Mouse (Mus musculus): ENCODE data around the gene Dyrk1a. TPM values are rescaled to one million over a fixed set of nuclear protein-coding genes. Genes with fewer than 3 reads are reported as not detected.
A peak's percentile ranks its signal among the peaks of the same experiment; 100 is the strongest.

The Dyrk1a gene
- polyA plus RNA-seq, 1 experiment from 2014 or later, result 11.5 TPM

- Histone ChIP-seq H3K4me2 (ENCODE audit: low read length) (no peak overlapping the region), H3K27me3 (replicated peaks; ENCODE audit: control insufficient read depth, insufficient read depth, low read length) (no peaks in the 10 kb centered on the region), H3K36me3 (ENCODE audit: control insufficient read depth, insufficient read depth, low read length) (no peaks in the 10 kb centered on the region), H3K4me3 (ENCODE audit: low read depth, low read length) (no peak overlapping the region), H3K9ac (ENCODE audit: low read length) (no peak overlapping the region), H3K27ac (ENCODE audit: low read depth) (no peak overlapping the region; the same call in 1 of the 2 replicates), H3K9me3 (ENCODE audit: control insufficient read depth, low read length) (no peaks in the 10 kb centered on the region), H3K4me1 (replicated peaks; ENCODE audit: control insufficient read depth, insufficient read depth, low read length) (peaks cover 22% of the 10 kb centered on the region)
- 64% methylated on average over 5 of the region's 5 CpGs for WGBS
- ATAC-seq (replicated peaks; ENCODE audit: low FRiP score, low TSS enrichment, low read depth), result no peak
- no peak for DNase-seq (ENCODE audit: low spot score)
Observed at GRCm38 (mm10) chr16:94627736-94628135, 57.9 kb downstream of the Dyrk1a start.

DNA sequence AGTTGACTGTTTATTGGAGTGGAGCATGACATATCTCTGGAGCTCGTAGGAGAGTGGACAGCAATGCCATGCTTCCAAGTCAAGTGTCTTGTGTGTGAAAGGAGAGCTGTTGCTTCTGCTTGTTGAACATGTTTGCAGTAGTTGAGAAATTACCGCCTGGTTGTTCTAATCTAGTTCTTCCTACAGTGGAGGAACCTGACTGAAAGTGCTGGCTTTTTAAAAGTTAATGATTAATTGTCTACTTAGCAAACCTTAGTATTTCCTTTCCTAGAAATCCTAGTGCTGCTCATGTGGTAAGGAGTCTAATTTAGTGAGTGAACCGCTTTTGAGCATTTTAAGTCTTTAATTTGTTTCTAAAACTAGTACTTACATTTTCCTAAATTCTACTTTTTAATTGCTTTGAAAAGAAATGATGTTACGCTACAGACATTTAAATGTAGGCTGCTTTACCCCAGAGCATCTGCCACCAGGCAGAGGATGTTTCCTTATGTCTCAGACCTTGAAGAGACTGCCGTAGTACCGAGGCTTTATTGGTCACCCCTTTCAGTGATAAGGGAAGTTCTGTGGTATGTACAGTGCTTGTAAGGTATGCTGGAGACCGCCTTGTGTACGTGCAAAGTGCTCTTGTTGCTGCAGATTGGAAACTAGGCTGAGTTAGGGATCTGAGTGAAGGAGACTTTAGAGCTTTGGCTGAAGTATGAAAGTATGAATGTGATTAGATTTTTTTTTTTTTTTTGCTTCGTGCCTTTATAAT is 59.3 kb downstream of the Dyrk1a start:
- no peaks in the 10 kb centered on the region for H3K9me3 ChIP-seq (ENCODE audit: control insufficient read depth, low read length)
- H3K9ac ChIP-seq (ENCODE audit: low read length), result no peak overlapping the region
- H3K36me3 ChIP-seq (ENCODE audit: control insufficient read depth, insufficient read depth, low read length), result no peaks in the 10 kb centered on the region
- H3K4me1 ChIP-seq (replicated peaks; ENCODE audit: control insufficient read depth, insufficient read depth, low read length), result peaks cover 27% of the 10 kb centered on the region
- H3K27ac ChIP-seq (ENCODE audit: low read depth), result no peak overlapping the region
- WGBS, result 66% methylated on average over 9 of the region's 9 CpGs
- H3K4me2 ChIP-seq (ENCODE audit: low read length), result peak overlapping the region; percentile 18; the same call in 1 of the 2 replicates
- DNase-seq (ENCODE audit: low spot score) (no peak), ATAC-seq (replicated peaks; ENCODE audit: low FRiP score, low TSS enrichment, low read depth) (peak; percentile 26; the same call in 1 of the 2 replicates)
- no peaks in the 10 kb centered on the region for H3K27me3 ChIP-seq (replicated peaks; ENCODE audit: control insufficient read depth, insufficient read depth, low read length)
- no peak overlapping the region for H3K4me3 ChIP-seq (ENCODE audit: low read depth, low read length)

GRCm38 (mm10) chr16:94631984-94632383 is 62.2 kb downstream of the Dyrk1a start:
- no peaks in the 10 kb centered on the region for H3K36me3 ChIP-seq (ENCODE audit: control insufficient read depth, insufficient read depth, low read length)
- no peak overlapping the region for H3K9ac ChIP-seq (ENCODE audit: low read length)
- peaks cover 27% of the 10 kb centered on the region for H3K4me1 ChIP-seq (replicated peaks; ENCODE audit: control insufficient read depth, insufficient read depth, low read length)
- H3K4me2 ChIP-seq (ENCODE audit: low read length), result no peak overlapping the region
- no peak for DNase-seq (ENCODE audit: low spot score)
- ATAC-seq (replicated peaks; ENCODE audit: low FRiP score, low TSS enrichment, low read depth), result peak; percentile 52
- H3K4me3 ChIP-seq (ENCODE audit: low read depth, low read length), result no peak overlapping the region
- H3K27ac ChIP-seq (ENCODE audit: low read depth), result no peak overlapping the region
- WGBS, result 23% methylated on average over 5 of the region's 5 CpGs
- no peaks in the 10 kb centered on the region for H3K27me3 ChIP-seq (replicated peaks; ENCODE audit: control insufficient read depth, insufficient read depth, low read length)
- no peaks in the 10 kb centered on the region for H3K9me3 ChIP-seq (ENCODE audit: control insufficient read depth, low read length)

- Histone ChIP-seq H3K27me3 (replicated peaks; ENCODE audit: control insufficient read depth, insufficient read depth, low read length) (no peaks in the 10 kb centered on the region), H3K4me1 (replicated peaks; ENCODE audit: control insufficient read depth, insufficient read depth, low read length) (peaks cover 28% of the 10 kb centered on the region), H3K27ac (ENCODE audit: low read depth) (no peak overlapping the region), H3K36me3 (ENCODE audit: control insufficient read depth, insufficient read depth, low read length) (no peaks in the 10 kb centered on the region), H3K9ac (ENCODE audit: low read length) (no peak overlapping the region), H3K9me3 (ENCODE audit: control insufficient read depth, low read length) (no peaks in the 10 kb centered on the region), H3K4me2 (ENCODE audit: low read length) (no peak overlapping the region), H3K4me3 (ENCODE audit: low read depth, low read length) (no peak overlapping the region)
- ATAC-seq (replicated peaks; ENCODE audit: low FRiP score, low TSS enrichment, low read depth), result no peak
- 64% methylated on average over 6 of the region's 6 CpGs for WGBS
- no peak for DNase-seq (ENCODE audit: low spot score)
Observed at GRCm38 (mm10) chr16:94632424-94632963, 62.7 kb downstream of the Dyrk1a start.

- Histone ChIP-seq H3K4me3 (ENCODE audit: low read depth, low read length) (no peak overlapping the region), H3K4me1 (replicated peaks; ENCODE audit: control insufficient read depth, insufficient read depth, low read length) (peaks cover 25% of the 10 kb centered on the region), H3K9ac (ENCODE audit: low read length) (no peak overlapping the region), H3K4me2 (ENCODE audit: low read length) (no peak overlapping the region), H3K36me3 (ENCODE audit: control insufficient read depth, insufficient read depth, low read length) (no peaks in the 10 kb centered on the region), H3K9me3 (ENCODE audit: control insufficient read depth, low read length) (no peaks in the 10 kb centered on the region), H3K27me3 (replicated peaks; ENCODE audit: control insufficient read depth, insufficient read depth, low read length) (no peaks in the 10 kb centered on the region), H3K27ac (ENCODE audit: low read depth) (no peak overlapping the region)
- DNase-seq (ENCODE audit: low spot score), result no peak
- 54% methylated on average over 6 of the region's 6 CpGs for WGBS
- peak; percentile 69; the same call in 1 of the 2 replicates for ATAC-seq (replicated peaks; ENCODE audit: low FRiP score, low TSS enrichment, low read depth)
Observed at GRCm38 (mm10) chr16:94633012-94633411, 63.2 kb downstream of the Dyrk1a start.

GRCm38 (mm10) chr16:94637423-94637822 is 67.6 kb downstream of the Dyrk1a start:
- H3K4me1 ChIP-seq (replicated peaks; ENCODE audit: control insufficient read depth, insufficient read depth, low read length), result peaks cover 13% of the 10 kb centered on the region
- no peaks in the 10 kb centered on the region for H3K27me3 ChIP-seq (replicated peaks; ENCODE audit: control insufficient read depth, insufficient read depth, low read length)
- DNase-seq (ENCODE audit: low spot score) (no peak), ATAC-seq (replicated peaks; ENCODE audit: low FRiP score, low TSS enrichment, low read depth) (no peak)
- H3K9ac ChIP-seq (ENCODE audit: low read length), result no peak overlapping the region
- WGBS, result 71% methylated on average over 10 of the region's 10 CpGs
- no peaks in the 10 kb centered on the region for H3K36me3 ChIP-seq (ENCODE audit: control insufficient read depth, insufficient read depth, low read length)
- no peak overlapping the region for H3K27ac ChIP-seq (ENCODE audit: low read depth)
- no peak overlapping the region for H3K4me3 ChIP-seq (ENCODE audit: low read depth, low read length)
- H3K4me2 ChIP-seq (ENCODE audit: low read length), result no peak overlapping the region
- no peaks in the 10 kb centered on the region for H3K9me3 ChIP-seq (ENCODE audit: control insufficient read depth, low read length)

GRCm38 (mm10) chr16:94641799-94642198 is 72.0 kb downstream of the Dyrk1a start:
- 95% methylated on average over 2 of the region's 2 CpGs for whole genome bisulfite sequencing
- Histone ChIP-seq H3K9ac (ENCODE audit: low read length) (no peak overlapping the region), H3K27ac (ENCODE audit: low read depth) (no peak overlapping the region), H3K4me3 (ENCODE audit: low read depth, low read length) (no peak overlapping the region), H3K9me3 (ENCODE audit: control insufficient read depth, low read length) (no peaks in the 10 kb centered on the region), H3K27me3 (replicated peaks; ENCODE audit: control insufficient read depth, insufficient read depth, low read length) (no peaks in the 10 kb centered on the region), H3K4me2 (ENCODE audit: low read length) (no peak overlapping the region), H3K4me1 (replicated peaks; ENCODE audit: control insufficient read depth, insufficient read depth, low read length) (peaks cover 5% of the 10 kb centered on the region; the same call in 1 of the 2 replicates), H3K36me3 (ENCODE audit: control insufficient read depth, insufficient read depth, low read length) (no peaks in the 10 kb centered on the region)
- DNase-seq (ENCODE audit: low spot score) (no peak), ATAC-seq (replicated peaks; ENCODE audit: low FRiP score, low TSS enrichment, low read depth) (no peak)

DNA sequence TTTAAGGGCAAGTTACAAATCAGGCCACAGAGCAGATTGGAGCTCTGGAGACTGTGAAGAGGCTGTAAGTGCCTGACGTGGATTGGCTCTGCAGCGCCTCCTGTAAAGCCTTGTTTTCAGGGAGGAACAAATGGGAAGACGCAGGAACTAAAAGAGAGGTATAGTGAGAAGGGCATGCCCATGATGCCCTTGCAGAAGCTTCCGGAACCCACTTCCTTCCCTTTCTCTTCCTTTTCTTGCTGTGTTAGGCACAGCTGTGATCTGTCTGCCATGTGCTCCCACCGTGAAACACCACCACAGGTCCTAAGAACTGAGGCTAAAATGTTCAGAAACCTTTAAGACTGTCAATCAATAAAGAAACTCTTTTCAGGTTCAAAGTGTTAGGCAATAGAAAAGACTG is 77.3 kb downstream of the Dyrk1a start:
- no peak overlapping the region for H3K4me3 ChIP-seq (ENCODE audit: low read depth, low read length)
- H3K36me3 ChIP-seq (ENCODE audit: control insufficient read depth, insufficient read depth, low read length), result no peaks in the 10 kb centered on the region
- no peak overlapping the region for H3K27ac ChIP-seq (ENCODE audit: low read depth)
- no peak overlapping the region for H3K9ac ChIP-seq (ENCODE audit: low read length)
- no peak overlapping the region for H3K4me2 ChIP-seq (ENCODE audit: low read length)
- no peaks in the 10 kb centered on the region for H3K9me3 ChIP-seq (ENCODE audit: control insufficient read depth, low read length)
- no peak for ATAC-seq (replicated peaks; ENCODE audit: low FRiP score, low TSS enrichment, low read depth)
- 68% methylated on average over 5 of the region's 5 CpGs for WGBS
- H3K4me1 ChIP-seq (replicated peaks; ENCODE audit: control insufficient read depth, insufficient read depth, low read length), result peaks cover 4% of the 10 kb centered on the region; the same call in 1 of the 2 replicates
- no peak for DNase-seq (ENCODE audit: low spot score)
- H3K27me3 ChIP-seq (replicated peaks; ENCODE audit: control insufficient read depth, insufficient read depth, low read length), result no peaks in the 10 kb centered on the region

GRCm38 (mm10) chr16:94647925-94648324 is 78.1 kb downstream of the Dyrk1a start:
- 88% methylated on average over 2 of the region's 2 CpGs for WGBS
- DNase-seq (ENCODE audit: low spot score), result no peak
- no peaks in the 10 kb centered on the region for H3K27me3 ChIP-seq (replicated peaks; ENCODE audit: control insufficient read depth, insufficient read depth, low read length)

More at GRCm38 (mm10) chr16:94647925-94648324, 78.1 kb downstream of the Dyrk1a start:
- no peak for ATAC-seq (replicated peaks; ENCODE audit: low FRiP score, low TSS enrichment, low read depth)
- no peak overlapping the region for H3K27ac ChIP-seq (ENCODE audit: low read depth)
- H3K4me2 ChIP-seq (ENCODE audit: low read length), result no peak overlapping the region
- no peaks in the 10 kb centered on the region for H3K36me3 ChIP-seq (ENCODE audit: control insufficient read depth, insufficient read depth, low read length)
- no peak overlapping the region for H3K4me3 ChIP-seq (ENCODE audit: low read depth, low read length)
- H3K4me1 ChIP-seq (replicated peaks; ENCODE audit: control insufficient read depth, insufficient read depth, low read length), result peaks cover 4% of the 10 kb centered on the region; the same call in 1 of the 2 replicates
- H3K9ac ChIP-seq (ENCODE audit: low read length), result no peak overlapping the region
- no peaks in the 10 kb centered on the region for H3K9me3 ChIP-seq (ENCODE audit: control insufficient read depth, low read length)
